Mouse (Mus musculus): ENCODE measurements around the gene Cfap43. TPM values are rescaled to one million over a fixed set of nuclear protein-coding genes. Genes with fewer than 3 reads are reported as not detected.

The Cfap43 gene
- total RNA-seq, 2 experiments from 2014 or later: not detected

DNA sequence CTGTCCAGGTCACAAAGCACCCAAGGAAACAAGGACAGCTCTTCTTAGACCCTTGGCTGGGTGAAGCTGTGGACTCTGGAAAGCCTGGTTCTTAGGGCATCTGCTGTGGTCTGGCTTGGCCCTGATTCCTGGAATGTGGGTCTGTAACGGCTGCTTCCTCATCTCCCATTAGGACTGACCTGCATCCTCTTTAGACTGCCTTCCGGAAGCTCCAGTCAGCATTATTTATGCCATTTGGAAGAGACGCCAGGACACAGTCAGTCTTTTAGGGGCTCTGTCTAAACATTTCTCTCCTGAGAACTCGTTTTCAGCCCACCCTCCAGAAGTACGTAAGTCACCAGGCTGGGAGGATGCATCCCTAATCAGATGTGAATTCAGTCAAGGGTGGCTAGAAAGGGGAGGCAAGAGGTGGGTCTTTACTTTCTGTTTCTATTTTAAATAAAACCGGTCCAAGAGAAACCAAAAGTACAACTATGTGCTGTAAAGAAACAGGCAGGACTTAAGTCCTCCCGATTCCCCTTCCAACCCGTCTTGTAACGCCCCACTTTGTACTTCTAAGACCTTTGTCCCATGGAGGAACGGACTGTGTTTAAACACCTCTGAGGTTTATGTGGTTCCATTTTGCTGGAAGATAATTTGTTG lies 28.5 kb downstream of the Cfap43 start:
- no peak for ATAC-seq (replicated peaks; ENCODE audit: low FRiP score, poor library complexity, severe bottlenecking)

DNA sequence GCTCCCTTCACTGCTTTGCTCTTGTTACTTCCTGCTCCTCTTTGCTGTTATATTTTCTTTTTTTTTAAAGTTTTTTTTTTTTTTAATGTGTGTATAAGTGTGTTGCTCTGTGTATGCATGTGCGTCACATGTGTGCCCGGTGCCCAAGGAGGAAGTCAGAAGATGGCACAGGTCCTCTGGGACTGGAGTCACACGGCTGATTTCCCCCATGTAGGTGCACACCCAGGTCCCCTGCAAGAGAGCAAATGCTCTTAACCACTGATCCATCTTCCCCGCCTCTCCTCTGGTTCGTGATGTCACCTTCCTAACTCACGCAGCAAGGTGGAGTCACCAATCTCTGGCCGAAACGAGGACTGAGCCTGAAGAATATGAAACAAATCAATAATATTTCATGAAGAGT lies 31.1 kb downstream of the Cfap43 start:
- ATAC-seq (replicated peaks; ENCODE audit: low FRiP score, poor library complexity, severe bottlenecking): no peak

DNA sequence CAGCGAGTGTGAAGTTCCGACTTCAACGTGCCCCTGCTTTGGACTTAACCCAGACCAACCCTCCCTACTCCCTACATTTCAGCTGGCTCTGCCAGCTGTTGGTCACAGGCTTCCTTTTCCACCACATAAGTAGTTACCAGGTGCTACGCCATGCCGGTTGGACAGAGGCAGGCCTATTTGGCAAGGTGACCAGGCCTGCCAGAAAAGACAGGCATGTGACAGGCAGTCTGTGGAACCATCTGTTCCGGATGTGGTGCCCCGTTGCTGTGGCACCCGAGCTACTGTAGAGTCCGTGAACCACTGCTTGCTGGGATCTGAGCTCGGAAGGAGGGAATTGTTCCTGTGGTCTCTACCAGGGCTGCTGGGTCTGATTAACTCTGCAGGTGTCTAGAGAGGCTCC lies 31.7 kb downstream of the Cfap43 start:
- ATAC-seq (replicated peaks; ENCODE audit: low FRiP score, poor library complexity, severe bottlenecking): no peak

DNA sequence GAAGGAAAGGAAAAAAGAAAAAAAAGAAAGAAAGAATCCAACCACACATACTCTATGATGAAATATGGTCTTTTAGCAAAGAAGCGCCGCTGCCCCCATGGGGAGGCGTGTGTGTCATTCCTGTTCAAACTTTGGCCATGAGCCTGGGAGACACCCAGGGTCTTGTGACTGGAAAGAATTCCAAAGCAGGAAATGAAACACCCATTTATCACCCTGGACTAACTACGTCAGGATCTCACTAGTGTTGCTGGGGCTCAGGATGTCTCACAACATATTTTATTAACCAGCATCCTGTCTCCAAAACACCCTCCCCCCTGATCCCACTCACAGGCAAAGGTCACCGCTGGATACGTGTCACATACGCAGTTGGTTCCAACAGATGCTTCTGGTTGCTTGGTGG lies 32.5 kb downstream of the Cfap43 start:
- ATAC-seq (replicated peaks; ENCODE audit: low FRiP score, poor library complexity, severe bottlenecking): no peak

DNA sequence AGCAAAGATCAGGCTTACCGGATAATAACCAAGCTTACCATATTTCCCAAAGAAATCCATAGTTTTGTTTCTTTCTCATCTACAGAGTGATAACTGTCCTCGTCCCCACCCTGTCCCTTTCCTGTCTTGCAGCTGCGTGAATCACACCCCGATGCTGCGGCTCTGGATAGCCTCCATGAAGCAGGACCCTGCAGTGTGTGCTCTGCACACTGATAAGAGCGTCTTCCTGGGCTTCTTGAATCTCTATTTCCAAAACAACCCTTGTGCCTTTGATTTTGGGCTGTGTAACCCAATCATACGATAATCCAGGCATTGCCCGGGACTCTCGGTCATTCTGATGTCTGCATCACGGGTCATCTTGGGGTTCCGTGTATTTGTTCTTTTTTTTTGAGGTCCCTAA lies 33.2 kb downstream of the Cfap43 start:
- ATAC-seq (replicated peaks; ENCODE audit: low FRiP score, poor library complexity, severe bottlenecking): no peak

DNA sequence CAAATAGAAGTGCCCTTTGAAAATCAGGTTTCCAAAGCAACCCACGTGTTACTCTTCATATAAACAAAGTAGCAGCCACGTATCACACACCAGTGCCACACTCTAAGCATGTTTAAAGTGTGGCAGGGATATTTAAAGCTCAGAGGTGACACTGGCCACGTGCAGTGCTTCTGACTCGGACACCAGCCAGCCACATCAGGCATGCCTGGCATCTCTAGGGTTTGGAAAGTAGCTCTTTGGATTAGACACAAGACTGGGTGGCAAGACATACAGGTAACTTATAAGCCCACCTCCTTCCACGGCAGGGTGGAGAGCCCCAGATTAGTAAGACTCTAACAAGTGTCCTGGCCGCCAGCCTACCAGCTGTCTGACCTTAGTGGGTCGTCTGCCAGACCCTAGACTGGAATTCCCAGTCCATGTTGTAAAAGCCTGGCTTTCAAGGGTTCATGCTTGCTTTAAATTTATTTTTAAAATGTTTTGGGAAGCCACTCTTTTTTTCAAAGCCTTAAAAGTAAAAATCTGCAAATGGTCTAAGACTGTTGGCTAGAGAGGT lies 33.8 kb downstream of the Cfap43 start:
- no peak for ATAC-seq (replicated peaks; ENCODE audit: low FRiP score, poor library complexity, severe bottlenecking)

DNA sequence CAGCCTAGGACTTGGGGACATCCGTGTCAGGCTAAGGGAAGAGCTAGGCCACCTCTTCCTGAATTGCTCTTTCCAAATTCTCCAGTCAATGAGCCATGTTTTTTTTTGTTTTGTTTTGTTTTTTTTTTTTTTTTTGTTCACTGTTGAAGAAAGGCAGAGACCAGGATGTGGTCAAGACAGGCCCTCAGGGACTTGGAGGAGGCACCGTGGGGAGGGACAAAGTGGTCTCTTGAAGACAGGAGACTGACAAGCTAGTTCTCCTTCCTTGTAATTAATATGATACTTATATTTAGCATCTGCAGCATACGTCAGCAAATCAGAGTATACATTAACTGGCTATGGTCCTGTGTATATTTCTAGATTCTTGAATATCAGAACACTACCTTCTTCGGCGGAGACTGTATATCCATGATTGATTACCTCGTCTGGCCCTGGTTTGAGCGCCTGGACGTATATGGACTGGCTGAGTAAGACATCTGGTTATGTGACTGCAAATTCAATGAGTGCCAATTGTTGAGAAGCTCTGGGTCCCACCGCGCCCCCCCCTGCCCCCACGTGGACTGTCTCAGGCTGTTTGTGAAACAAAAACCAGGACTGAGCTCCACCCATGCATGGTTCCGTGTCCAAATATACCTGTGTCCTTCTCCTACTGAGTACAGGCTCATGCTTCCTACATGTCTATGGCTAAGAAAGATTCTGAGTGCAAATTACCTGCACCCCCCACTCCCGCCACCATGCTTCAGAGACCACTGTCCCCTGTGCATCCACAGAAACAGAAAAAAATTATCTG lies 34.6 kb downstream of the Cfap43 start:
- ATAC-seq (replicated peaks; ENCODE audit: low FRiP score, poor library complexity, severe bottlenecking): no peak

DNA sequence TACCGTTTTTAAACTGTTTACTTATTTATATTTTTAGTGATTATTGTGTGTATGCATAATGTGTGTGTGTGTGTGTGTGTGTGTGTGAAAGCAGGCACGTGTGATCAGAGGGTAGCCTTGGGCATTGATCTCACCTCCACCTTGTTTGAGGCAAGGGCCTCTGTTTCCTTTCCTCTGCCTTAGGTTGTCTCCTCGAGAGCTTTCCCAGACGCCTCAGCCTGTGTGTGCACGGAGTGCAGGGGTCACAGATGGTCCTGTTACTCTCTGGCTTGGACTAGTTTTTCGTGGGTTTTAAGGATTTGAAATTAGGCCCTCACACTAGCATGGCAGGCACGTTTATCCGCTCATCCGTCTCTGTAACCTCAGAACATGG lies 36.2 kb downstream of the Cfap43 start:
- ATAC-seq (replicated peaks; ENCODE audit: low FRiP score, poor library complexity, severe bottlenecking): no peak

DNA sequence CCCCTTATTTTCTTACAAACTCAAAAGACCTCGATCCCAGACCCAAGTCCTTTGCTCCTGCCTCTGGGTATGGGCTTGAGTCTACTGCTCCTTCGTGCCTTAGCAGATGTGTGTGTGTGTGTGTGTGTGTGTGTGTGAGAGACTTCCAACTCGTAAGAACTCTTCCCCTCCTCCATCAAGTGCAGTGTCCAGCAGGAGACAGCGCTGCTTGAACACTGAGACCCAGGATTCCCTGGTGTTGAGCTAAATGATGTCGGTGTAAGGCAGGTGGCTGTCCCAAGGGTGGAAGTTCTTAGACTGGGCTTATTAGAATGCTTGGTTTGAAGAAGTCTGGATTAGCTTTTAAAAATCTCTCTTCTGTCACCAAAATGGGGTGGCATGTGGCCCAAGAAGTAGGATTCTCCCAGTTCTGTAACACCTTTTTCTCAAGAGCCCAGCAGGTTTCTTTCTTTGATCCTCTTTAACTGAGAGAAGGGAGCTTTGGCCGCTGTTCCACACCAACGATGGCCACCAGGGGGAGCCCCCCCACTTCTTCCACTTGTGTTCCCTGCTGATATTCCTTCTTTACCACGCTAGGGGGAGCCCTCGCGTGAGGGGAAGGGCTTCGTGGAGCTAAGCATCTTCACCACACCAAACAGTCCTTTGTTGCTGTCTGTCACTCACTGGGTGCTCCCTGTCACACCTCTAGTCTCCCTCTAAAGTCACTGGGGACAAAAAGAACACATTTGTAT lies 36.8 kb downstream of the Cfap43 start:
- ATAC-seq (replicated peaks; ENCODE audit: low FRiP score, poor library complexity, severe bottlenecking): peak; percentile 87

DNA sequence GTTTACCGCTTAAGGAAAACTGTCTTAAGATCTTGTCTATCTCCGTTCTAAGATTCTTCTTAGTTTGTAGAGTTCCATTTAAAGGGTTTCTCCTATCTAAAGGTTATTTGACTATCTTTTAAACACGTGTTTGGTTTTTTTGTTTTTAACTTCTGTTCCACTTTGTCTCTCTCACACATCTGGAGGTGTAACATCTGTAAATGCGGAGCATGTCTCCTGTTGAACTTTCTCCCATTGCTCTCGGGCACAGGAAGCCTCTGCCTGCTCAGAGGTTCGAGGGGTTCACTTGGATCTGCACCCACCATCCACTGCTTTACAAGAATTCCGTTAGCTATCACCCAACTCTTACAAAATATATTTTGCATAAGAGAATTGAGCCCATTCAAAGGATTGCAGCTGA lies 37.5 kb downstream of the Cfap43 start:
- no peak for ATAC-seq (replicated peaks; ENCODE audit: low FRiP score, poor library complexity, severe bottlenecking)

DNA sequence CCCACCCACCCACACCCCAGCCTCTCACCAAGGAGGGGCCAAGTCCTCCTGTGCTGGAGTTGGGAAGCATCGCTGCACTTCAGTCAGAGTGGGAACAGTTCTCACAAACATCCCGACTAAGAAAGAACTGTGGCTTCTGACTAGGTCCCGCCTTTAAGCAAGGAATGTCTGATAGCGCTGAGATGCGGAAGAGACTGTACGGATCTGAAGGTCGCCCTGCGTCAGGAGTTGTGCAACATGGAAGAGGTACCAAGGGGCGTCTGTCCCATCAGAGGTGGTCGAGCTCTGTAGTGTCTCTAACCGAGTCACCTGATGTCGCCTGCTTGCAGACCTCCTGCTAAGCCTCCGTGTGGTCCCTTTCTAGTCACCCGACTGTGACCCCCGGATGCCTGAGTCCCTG lies 42.8 kb downstream of the Cfap43 start:
- no peak for ATAC-seq (replicated peaks; ENCODE audit: low FRiP score, poor library complexity, severe bottlenecking)

DNA sequence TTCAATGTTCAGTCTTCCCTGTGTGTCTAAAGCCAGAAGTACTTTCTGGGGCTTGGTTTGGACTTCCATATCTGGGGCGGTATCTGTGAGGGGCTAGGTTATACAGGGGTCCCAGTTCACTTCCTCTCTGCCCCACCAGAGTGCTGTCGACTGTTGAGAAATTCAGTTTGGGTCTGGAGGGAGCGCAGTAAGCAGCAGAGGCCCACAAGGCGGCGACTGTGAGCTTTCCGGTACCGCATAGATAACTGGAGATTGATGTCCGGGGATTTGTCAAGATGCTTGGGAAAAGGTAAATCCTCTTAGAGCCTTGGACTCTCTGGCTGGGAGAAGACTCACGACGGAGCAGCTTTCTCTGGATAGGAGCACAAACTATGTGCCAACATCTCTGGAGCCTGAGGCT lies 47.6 kb downstream of the Cfap43 start:
- no peak for ATAC-seq (replicated peaks; ENCODE audit: low FRiP score, poor library complexity, severe bottlenecking)

DNA sequence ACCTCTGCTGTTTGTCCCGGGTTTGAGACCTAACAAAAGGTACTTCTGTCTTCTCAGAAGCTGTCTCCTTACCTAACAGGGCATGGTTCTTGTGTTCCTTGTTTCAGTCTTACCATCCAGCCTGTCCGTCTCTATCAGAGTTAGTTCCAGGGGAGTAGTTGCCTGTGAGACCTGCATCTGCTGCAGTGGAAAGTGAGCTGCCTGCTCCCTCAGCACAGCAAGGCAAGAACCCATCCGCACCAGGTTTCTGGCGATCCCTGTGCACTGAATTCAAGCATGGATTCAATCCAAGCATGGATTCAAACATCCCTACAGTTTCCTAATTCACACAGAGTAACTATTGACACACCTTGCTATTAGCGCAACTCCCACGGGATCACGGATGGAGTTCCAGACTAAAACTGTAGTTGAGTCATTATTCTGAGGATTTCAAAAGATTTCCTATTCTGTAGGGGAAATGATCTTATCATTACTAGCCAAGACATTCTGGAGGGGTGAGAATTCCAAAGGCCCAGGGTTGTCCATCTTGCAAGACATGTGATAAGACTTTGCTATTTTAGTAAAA lies 48.9 kb downstream of the Cfap43 start:
- no peak for ATAC-seq (replicated peaks; ENCODE audit: low FRiP score, poor library complexity, severe bottlenecking)

DNA sequence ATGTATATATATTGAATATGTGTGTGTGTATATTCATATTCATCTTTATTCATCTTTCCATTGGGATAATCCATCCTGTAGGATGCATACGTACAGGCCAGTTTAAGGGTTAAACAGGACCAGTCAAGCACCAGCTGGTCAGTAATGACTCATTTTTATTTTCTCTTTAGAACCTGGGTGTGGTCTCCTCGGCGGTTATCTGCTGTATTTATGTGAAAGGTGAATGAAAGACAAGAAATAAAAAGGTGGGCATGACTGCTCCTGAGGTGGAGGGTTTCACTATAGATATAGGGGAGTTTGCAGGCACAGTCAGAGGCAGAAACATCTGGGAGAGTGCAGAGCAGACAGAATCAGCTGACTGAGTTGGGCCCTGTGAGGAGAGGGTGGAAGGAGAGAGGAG lies 49.6 kb downstream of the Cfap43 start:
- no peak for ATAC-seq (replicated peaks; ENCODE audit: low FRiP score, poor library complexity, severe bottlenecking)

DNA sequence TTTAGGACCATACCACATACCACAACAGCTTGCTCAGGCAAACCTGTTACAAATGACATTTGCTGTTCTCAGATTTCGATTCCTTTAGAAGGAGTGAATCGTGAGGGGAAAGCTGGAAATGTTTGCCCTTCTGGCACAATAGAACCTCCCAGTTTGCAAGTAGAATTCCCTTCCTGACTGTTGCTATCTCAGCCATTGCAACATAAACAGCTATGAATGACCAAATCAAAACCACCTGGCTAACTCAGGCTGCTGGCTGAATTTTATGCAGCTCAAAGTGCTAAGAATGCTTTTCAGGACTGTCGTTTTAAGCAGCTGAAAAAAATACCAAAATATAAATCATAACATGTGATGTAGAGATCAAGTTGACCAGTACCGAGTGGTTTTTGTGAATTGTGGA lies 50.1 kb downstream of the Cfap43 start:
- ATAC-seq (replicated peaks; ENCODE audit: low FRiP score, poor library complexity, severe bottlenecking): no peak

DNA sequence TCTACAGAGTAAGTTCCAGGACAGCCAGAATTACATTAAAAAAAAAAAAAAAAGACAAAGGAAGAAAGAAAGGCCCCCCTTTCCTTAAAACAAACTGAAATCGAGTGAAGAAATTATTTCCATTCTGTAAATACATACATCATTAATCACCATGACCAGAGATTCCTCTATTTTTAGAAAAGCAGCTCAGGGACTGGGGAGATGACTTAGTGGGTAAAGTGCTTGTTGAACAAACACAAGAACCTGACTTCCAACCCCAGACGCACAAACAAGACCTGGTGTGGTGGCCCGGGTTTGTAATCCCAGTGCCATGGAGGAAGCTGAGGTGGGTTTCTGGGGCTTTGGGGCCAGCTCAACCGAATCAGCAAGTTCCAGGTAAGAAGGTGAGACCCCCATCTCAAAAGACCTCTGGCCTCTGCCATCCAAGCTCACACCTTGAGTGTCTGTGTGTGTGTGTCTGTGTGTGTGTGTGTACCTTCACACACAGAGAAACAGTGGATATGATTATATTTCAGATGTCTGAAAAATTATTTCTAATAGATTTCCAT lies 51.4 kb downstream of the Cfap43 start:
- ATAC-seq (replicated peaks; ENCODE audit: low FRiP score, poor library complexity, severe bottlenecking): no peak

DNA sequence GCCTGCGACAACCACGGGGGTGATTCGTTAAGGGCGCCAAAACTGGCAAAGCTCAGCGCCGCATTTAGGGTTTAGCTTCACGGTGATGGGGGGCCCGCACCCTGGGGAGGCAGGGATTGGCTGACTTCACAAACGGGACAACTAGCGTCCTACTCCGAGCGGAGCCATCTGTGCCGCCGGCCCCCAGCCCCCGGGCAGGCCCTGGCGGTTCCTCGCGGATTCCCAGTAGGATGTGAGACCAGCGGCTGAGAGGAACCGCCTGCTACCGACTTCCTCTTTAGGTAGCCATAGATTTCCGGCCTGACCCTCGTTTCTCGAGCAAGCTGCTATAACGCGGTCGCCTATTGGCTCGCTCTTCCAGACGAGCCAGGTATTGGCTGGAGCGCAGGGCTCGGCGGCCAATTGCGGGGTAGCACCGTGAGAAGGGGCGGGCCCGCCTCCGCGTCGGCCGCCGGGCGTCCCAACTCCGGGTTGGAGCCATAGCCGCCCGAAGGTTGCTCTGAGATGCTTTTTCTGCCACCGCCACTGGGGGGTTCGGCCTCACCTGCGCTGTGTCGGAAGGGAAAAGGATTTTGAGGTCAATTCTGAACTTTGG lies 53.6 kb downstream of the Cfap43 start, which contains the start of gene Gsto2:
TSS of gene Gsto2 (plus strand) at position 182 of the 595 bp plus-strand sequence.
- peak; percentile 100 for ATAC-seq (replicated peaks; ENCODE audit: low FRiP score, poor library complexity, severe bottlenecking)

DNA sequence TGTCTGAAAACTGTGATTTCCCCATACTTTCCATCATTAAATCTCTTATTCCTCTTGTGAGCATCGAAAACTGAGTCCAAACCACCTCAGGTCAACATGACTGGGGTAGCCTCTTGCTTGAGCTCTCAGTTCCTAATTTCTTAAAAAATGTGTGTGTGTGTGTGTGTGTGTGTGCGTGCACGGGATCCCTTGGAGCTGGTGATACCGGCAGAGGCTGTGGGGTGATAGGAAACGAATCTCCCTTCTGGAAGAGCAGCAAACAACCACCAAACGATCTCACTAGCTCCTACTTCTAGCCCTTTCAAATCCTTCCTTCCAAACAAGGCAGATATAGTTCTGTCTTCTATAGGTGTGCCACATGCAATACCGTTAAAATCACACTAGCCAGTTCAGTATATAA lies 54.4 kb downstream of the Cfap43 start:
- no peak for ATAC-seq (replicated peaks; ENCODE audit: low FRiP score, poor library complexity, severe bottlenecking)

DNA sequence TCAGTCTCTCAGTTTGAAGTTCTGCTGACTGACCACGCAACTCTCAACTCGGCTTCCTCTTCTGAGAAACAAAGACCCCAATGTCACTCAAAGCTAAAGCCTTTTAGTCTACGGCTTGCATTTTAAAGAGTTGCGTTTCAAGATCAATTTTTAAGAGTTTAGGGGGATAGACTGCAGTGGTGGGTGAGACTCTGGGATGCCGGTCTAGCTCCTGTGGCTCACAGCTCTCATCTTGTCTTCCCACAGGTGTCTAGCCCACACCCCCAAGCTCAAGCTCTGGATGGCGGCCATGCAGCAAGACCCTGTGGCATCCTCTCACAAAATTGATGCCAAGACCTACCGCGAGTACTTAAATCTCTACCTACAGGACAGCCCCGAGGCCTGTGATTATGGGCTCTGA lies 55.0 kb downstream of the Cfap43 start:
- ATAC-seq (replicated peaks; ENCODE audit: low FRiP score, poor library complexity, severe bottlenecking): no peak

DNA sequence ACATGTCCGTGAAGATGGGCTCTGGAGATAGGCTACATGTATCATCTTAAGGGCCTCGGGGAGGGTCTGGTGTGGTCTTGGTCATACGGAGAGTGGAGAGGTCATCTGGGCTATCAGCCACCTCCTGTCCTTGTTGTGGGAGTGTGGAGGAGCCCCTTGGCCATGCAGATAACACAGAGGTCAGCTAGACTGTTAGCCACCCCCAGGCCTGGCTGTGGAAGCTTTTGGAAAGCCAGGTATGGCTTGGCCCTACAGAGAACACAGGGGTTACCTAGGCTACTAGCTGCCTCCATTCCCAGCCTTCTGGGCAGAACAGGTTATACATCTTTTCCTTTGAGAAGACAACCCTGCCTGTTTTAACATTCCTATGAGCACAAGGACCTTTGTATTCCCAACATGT lies 56.5 kb downstream of the Cfap43 start:
- ATAC-seq (replicated peaks; ENCODE audit: low FRiP score, poor library complexity, severe bottlenecking): no peak
